In the genomic region with DNA sequence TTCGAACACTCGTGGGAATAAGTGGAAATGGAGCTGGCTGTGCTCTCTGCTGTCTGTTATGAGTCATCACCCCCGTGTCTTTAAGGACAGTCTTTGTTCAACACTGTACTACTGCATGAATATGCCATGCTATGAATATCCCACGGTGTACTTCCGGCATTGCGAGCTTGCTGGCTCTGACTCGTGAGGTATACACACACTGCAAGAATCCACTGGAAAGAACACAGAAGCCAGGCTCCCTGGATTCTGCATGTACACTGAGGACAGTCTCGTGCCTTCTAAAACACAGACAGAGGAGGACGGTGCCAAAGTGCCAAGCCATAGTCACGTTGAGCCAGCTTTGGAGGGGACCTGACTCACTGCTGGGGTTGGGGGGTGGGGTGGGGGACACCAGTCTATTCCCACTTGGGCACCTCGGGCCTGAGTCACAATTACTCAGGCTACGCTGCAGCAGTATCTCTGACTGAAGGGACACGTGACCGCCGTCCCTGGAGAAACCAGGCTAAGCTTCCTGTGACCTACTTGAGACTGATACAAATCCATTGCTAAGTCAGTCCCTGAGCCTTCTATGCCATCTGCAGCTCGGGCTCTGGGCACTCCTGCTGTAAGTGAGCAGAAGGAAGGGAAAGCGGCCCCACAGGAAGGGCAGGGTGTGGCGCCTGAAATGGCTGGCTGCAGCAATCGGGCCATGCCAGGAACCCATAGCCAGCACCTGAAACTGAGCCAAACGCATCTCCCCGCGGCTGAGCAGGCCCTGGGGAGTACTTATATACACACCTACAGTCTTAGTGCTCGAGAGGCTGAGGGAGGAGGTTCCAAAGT, we compare ENCODE assay signal across 8 mouse cellular contexts. TPM values are rescaled to one million over a fixed set of nuclear protein-coding genes. Genes with fewer than 3 reads are reported as not detected.
DNase-seq lines count a peak whose midpoint lies in the region; ATAC-seq and TF ChIP-seq lines count a peak whose summit lies in the region.

No protein-coding gene starts in this region.

- H3K36me3 ChIP-seq in kidney, embryonic 16.5 days (ENCODE audit: insufficient read depth, low read length): peaks cover 20% of the 10 kb centered on the region
- H3K36me3 ChIP-seq in heart, postnatal 0 days (replicated peaks; ENCODE audit: control insufficient read depth, insufficient read depth, low read length): peaks cover 65% of the 10 kb centered on the region

- WGBS in kidney, embryonic 16.5 days: 77% methylated on average over 23 of the region's 23 CpGs
- WGBS in heart, postnatal 0 days: 25% methylated on average over 23 of the region's 23 CpGs

- H3K4me2 ChIP-seq in kidney, embryonic 16.5 days (replicated peaks; ENCODE audit: low read depth, low read length): no peak overlapping the region
- no peak overlapping the region for H3K4me2 ChIP-seq in heart, postnatal 0 days (ENCODE audit: low read depth, low read length)

- no peaks in the 10 kb centered on the region for H3K4me1 ChIP-seq in kidney, embryonic 16.5 days (ENCODE audit: insufficient read depth, low read length)
- H3K4me1 ChIP-seq in heart, postnatal 0 days (ENCODE audit: control insufficient read depth, insufficient read depth): peaks cover 14% of the 10 kb centered on the region

- no peak overlapping the region for H3K9ac ChIP-seq in kidney, embryonic 16.5 days (replicated peaks; ENCODE audit: low read length)
- no peak overlapping the region for H3K9ac ChIP-seq in heart, postnatal 0 days (replicated peaks; ENCODE audit: low read depth, low read length)

- H3K4me3 ChIP-seq in kidney, embryonic 16.5 days (ENCODE audit: low read length): no peak overlapping the region
- H3K4me3 ChIP-seq in heart, postnatal 0 days (ENCODE audit: low read depth, low read length): no peak overlapping the region

- no peak overlapping the region for H3K27ac ChIP-seq in kidney, embryonic 16.5 days (ENCODE audit: low read length)
- peak overlapping the region; percentile 73 for H3K27ac ChIP-seq in heart, postnatal 0 days (ENCODE audit: low read depth)

- ATAC-seq in kidney, embryonic 16.5 days (ENCODE audit: low FRiP score, low TSS enrichment): no peak
- peak; percentile 66 for ATAC-seq in heart, postnatal 0 days (ENCODE audit: insufficient read depth, low read depth)
- ATAC-seq in megakaryocyte, adult 5-6 weeks (ENCODE audit: poor library complexity, severe bottlenecking): peak; percentile 83

- TF ChIP-seq EP300 in heart, postnatal 0 days (IDR thresholded peaks at IDR 0.05; ENCODE audit: low read depth): no peak

- TF ChIP-seq CTCF in heart, postnatal 0 days (IDR thresholded peaks at IDR 0.05; ENCODE audit: low read depth): no peak

- no peaks in the 10 kb centered on the region for H3K27me3 ChIP-seq in kidney, embryonic 16.5 days (ENCODE audit: insufficient read depth, low read length)
- no peaks in the 10 kb centered on the region for H3K27me3 ChIP-seq in heart, postnatal 0 days (ENCODE audit: control insufficient read depth, insufficient read depth, low read length)

- no peaks in the 10 kb centered on the region for H3K9me3 ChIP-seq in kidney, embryonic 16.5 days (ENCODE audit: low read length)
- H3K9me3 ChIP-seq in heart, postnatal 0 days (replicated peaks; ENCODE audit: control insufficient read depth, low read length): no peaks in the 10 kb centered on the region

- DNase-seq in kidney, postnatal 10 days: peak; percentile 36
- peak; percentile 77 for DNase-seq in NIH3T3 (ENCODE audit: low read depth)
- DNase-seq in cerebellum, postnatal 10 days: peak; percentile 82 to 83
- peak; percentile 72 for DNase-seq in heart, postnatal 0 days (ENCODE audit: low spot score)
- no peak for DNase-seq in embryo, embryonic 9.5 days (ENCODE audit: extremely low spot score)
- no peak for DNase-seq in testis, postnatal 14 days (ENCODE audit: low spot score)

RNA-seq across cellular contexts. Expression of gene Tacr2, which starts 48.0 kb away (rescaled TPM):
- 0.15 and 0.22 TPM in 2 replicates for polyA plus RNA-seq in kidney, embryonic 16.5 days (2015; fragmentation: Nextera tagmentation; extraction: Ambion mirVana)
- 2.7 TPM in 1 of 2 replicates, not detected in the other for total RNA-seq in heart, postnatal 0 days (2014; rRNA removed; ENCODE audit: low replicate concordance)
- not detected in 2 replicates for polyA plus RNA-seq in heart, postnatal 0 days (2015; fragmentation: Nextera tagmentation; extraction: Ambion mirVana)
- not detected in 2 replicates for total RNA-seq in megakaryocyte, adult 5-6 weeks (2015)
- total RNA-seq in megakaryocyte, adult 5-6 weeks (2017): not detected in 2 replicates

Comparison
In these comparisons a context has a peak if more than half of its experiments do, and no peak if none do; other contexts are left out.
1. DNase-seq: peak in kidney, postnatal 10 days (single experiment), NIH3T3 (single experiment), cerebellum, postnatal 10 days (2 of 2) and heart, postnatal 0 days (single experiment); none in embryo, embryonic 9.5 days (single experiment) and testis, postnatal 14 days (single experiment).